Mouse (Mus musculus): ENCODE measurements around the gene Gabrg3. TPM values are rescaled to one million over a fixed set of nuclear protein-coding genes. Genes with fewer than 3 reads are reported as not detected.

Gabrg3 gene
- total and polyA plus RNA-seq, 3 experiments = not detected

- no peak overlapping the region for H3K4me2 ChIP-seq (ENCODE audit: insufficient read depth, low read depth, poor library complexity, severe bottlenecking)
- H3K79me2 ChIP-seq (replicated peaks; ENCODE audit: control insufficient read depth, extremely low read depth, insufficient read depth, poor library complexity, severe bottlenecking) = no peaks in the 10 kb centered on the region
- H3K9ac ChIP-seq (ENCODE audit: insufficient read depth, low read depth) = no peak overlapping the region
- dilution Hi-C loops (cut with MboI; ENCODE audit: extremely low pct_ligation_motif_present, extremely low pct_unique_long_range_greater_than_20kb, low sequenced_read_pairs) = no loop called here
- no peaks in the 10 kb centered on the region for H3K27me3 ChIP-seq (replicated peaks)
- H3K4me3 ChIP-seq (replicated peaks in 1 of 3; ENCODE audit: low read depth in 2 of 3, low read length in 2 of 3, poor library complexity in 1 of 3) = no peak overlapping the region
- peaks cover 26% of the 10 kb centered on the region for H3K9me3 ChIP-seq (replicated peaks; ENCODE audit: low read length)
- no peaks in the 10 kb centered on the region for H3K4me1 ChIP-seq (ENCODE audit: control insufficient read depth in 1 of 2, insufficient read depth in 2 of 2)
- TF ChIP-seq ELF1 (IDR thresholded peaks at IDR 0.05; ENCODE audit: low read depth, low read length) = no peak
- no peak for TF ChIP-seq NELFE (IDR thresholded peaks at IDR 0.05; ENCODE audit: low read depth, low read length)
- no peak for TF ChIP-seq POLR2A (IDR thresholded peaks at IDR 0.05; ENCODE audit: low read depth, low read length)
- no peak for TF ChIP-seq MXI1 (IDR thresholded peaks at IDR 0.05; ENCODE audit: low read depth, low read length)
- TF ChIP-seq CTCF (conservative IDR thresholded peaks at IDR 0.05 in 1 of 2, IDR thresholded peaks at IDR 0.05 in 1 of 2; ENCODE audit: low read depth in 2 of 2, low read length in 2 of 2) = no peak
- no peak for TF ChIP-seq POLR2AphosphoS2 (IDR thresholded peaks at IDR 0.05; ENCODE audit: low read depth, low read length)
- H3K27ac ChIP-seq (ENCODE audit: insufficient read depth, low read depth) = no peak overlapping the region
- no peaks in the 10 kb centered on the region for H3K36me3 ChIP-seq (replicated peaks in 1 of 2; ENCODE audit: control insufficient read depth in 1 of 2, insufficient read depth in 1 of 2, low read length in 1 of 2)
- in situ Hi-C loops (cut with MboI; ENCODE audit: low pct_ligation_motif_present, low pct_unique_long_range_greater_than_20kb, low sequenced_read_pairs) = no loop called here
- no peak for DNase-seq (ENCODE audit: extremely low read depth)
Observed at GRCm38 (mm10) chr7:56825446-56825845, 561.5 kb downstream of the Gabrg3 start.

- Histone ChIP-seq H3K79me2 (replicated peaks; ENCODE audit: control insufficient read depth, extremely low read depth, insufficient read depth, poor library complexity, severe bottlenecking) (no peaks in the 10 kb centered on the region), H3K4me1 (ENCODE audit: control insufficient read depth in 1 of 2, insufficient read depth in 2 of 2) (no peaks in the 10 kb centered on the region), H3K36me3 (replicated peaks in 1 of 2; ENCODE audit: control insufficient read depth in 1 of 2, insufficient read depth in 1 of 2, low read length in 1 of 2) (no peaks in the 10 kb centered on the region), H3K9ac (ENCODE audit: insufficient read depth, low read depth) (no peak overlapping the region), H3K4me2 (ENCODE audit: insufficient read depth, low read depth, poor library complexity, severe bottlenecking) (no peak overlapping the region), H3K27ac (ENCODE audit: insufficient read depth, low read depth) (no peak overlapping the region), H3K4me3 (replicated peaks in 1 of 3; ENCODE audit: low read depth in 2 of 3, low read length in 2 of 3, poor library complexity in 1 of 3) (no peak overlapping the region), H3K27me3 (replicated peaks) (no peaks in the 10 kb centered on the region), H3K9me3 (replicated peaks; ENCODE audit: low read length) (peaks cover 20% of the 10 kb centered on the region)
- no peak for DNase-seq (ENCODE audit: extremely low read depth)
- dilution Hi-C loops (cut with MboI; ENCODE audit: extremely low pct_ligation_motif_present, extremely low pct_unique_long_range_greater_than_20kb, low sequenced_read_pairs) (no loop called here), in situ Hi-C loops (cut with MboI; ENCODE audit: low pct_ligation_motif_present, low pct_unique_long_range_greater_than_20kb, low sequenced_read_pairs) (no loop called here)
- no peak for TF ChIP-seq GABPA (IDR thresholded peaks at IDR 0.05; ENCODE audit: insufficient replicate concordance, low read depth, low read length)
- no peak for TF ChIP-seq CTCF (conservative IDR thresholded peaks at IDR 0.05 in 1 of 2, IDR thresholded peaks at IDR 0.05 in 1 of 2; ENCODE audit: low read depth in 2 of 2, low read length in 2 of 2)
- TF ChIP-seq BHLHE40 (IDR thresholded peaks at IDR 0.05; ENCODE audit: low read depth, low read length) = no peak
- no peak for TF ChIP-seq NELFE (IDR thresholded peaks at IDR 0.05; ENCODE audit: low read depth, low read length)
- no peak for TF ChIP-seq JUND (conservative IDR thresholded peaks at IDR 0.05; ENCODE audit: low read depth, low read length)
- no peak for TF ChIP-seq HCFC1 (IDR thresholded peaks at IDR 0.05; ENCODE audit: low read depth, low read length)
- TF ChIP-seq MYC (IDR thresholded peaks at IDR 0.05; ENCODE audit: low read depth, low read length) = no peak
- no peak for TF ChIP-seq ZNF384 (IDR thresholded peaks at IDR 0.05; ENCODE audit: low read depth, low read length)
- TF ChIP-seq PAX5 (IDR thresholded peaks at IDR 0.05; ENCODE audit: low read length) = no peak
- TF ChIP-seq TCF12 (IDR thresholded peaks at IDR 0.05; ENCODE audit: low read depth, low read length) = no peak
- no peak for TF ChIP-seq MEF2A (IDR thresholded peaks at IDR 0.05; ENCODE audit: borderline replicate concordance, low read depth, low read length)
- TF ChIP-seq MAFK (IDR thresholded peaks at IDR 0.05; ENCODE audit: insufficient replicate concordance, low read length) = no peak
- no peak for TF ChIP-seq MAZ (IDR thresholded peaks at IDR 0.05; ENCODE audit: low read depth, low read length)
- no peak for TF ChIP-seq SMC3 (IDR thresholded peaks at IDR 0.05; ENCODE audit: low read depth, low read length)
- no peak for TF ChIP-seq KAT2A (IDR thresholded peaks at IDR 0.05; ENCODE audit: insufficient replicate concordance, low read length)
- no peak for TF ChIP-seq JUN (IDR thresholded peaks at IDR 0.05; ENCODE audit: insufficient read depth, low read depth, low read length)
- TF ChIP-seq NRF1 (IDR thresholded peaks at IDR 0.05; ENCODE audit: low read depth, low read length) = no peak
Observed at GRCm38 (mm10) chr7:56801841-56802240, 585.1 kb downstream of the Gabrg3 start.

Measured in CH12.LX (cell line).